Mouse (Mus musculus): ENCODE results near the gene Klhl25.

DNA sequence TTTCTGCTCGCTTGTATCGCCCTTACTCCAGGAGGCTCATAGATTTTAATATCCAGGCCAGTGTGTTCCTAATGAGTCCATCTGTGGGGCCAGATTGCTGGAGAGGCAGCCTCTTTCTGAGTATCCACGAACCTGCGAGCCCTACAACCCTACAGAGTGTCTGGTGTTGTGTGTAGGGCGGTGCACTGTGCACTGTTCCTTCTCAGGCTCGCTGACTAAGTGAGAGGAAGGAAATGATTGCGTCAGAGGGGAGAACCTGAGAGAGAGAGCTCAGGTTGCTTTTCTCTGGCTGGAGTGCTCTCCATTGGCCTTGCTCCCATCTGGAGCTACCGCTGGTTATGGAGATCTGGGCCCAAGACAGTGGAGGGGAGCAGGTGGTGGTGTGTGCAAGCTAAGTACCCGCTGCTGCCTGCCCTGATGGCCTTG lies 11.7 kb downstream of the Klhl25 start:
- TF ChIP-seq CTCF (IDR thresholded peaks at IDR 0.05; ENCODE audit: control insufficient read depth, insufficient read depth, insufficient read length) (no peak), MYOG (IDR thresholded peaks at IDR 0.05; ENCODE audit: control insufficient read depth, extremely low read depth, insufficient read length) (no peak), USF1 (IDR thresholded peaks at IDR 0.05; ENCODE audit: low read depth) (no peak), MAX (IDR thresholded peaks at IDR 0.05) (no peak), CEBPB (IDR thresholded peaks at IDR 0.05; ENCODE audit: low read depth) (no peak), FOSL1 (IDR thresholded peaks at IDR 0.05; ENCODE audit: insufficient read depth, low read length, poor library complexity, severe bottlenecking) (no peak), MYOD1 (IDR thresholded peaks at IDR 0.05; ENCODE audit: control insufficient read depth, insufficient read length, low read depth) (no peak)

Data from C2C12 (cell line).